Mouse (Mus musculus): Measurements from ENCODE around the gene Zbtb16. TPM values are rescaled to one million over a fixed set of nuclear protein-coding genes. Genes with fewer than 3 reads are reported as not detected.

The Zbtb16 gene
- polyA plus RNA-seq, 1 experiment from 2014 or later = 3.1 TPM

DNA sequence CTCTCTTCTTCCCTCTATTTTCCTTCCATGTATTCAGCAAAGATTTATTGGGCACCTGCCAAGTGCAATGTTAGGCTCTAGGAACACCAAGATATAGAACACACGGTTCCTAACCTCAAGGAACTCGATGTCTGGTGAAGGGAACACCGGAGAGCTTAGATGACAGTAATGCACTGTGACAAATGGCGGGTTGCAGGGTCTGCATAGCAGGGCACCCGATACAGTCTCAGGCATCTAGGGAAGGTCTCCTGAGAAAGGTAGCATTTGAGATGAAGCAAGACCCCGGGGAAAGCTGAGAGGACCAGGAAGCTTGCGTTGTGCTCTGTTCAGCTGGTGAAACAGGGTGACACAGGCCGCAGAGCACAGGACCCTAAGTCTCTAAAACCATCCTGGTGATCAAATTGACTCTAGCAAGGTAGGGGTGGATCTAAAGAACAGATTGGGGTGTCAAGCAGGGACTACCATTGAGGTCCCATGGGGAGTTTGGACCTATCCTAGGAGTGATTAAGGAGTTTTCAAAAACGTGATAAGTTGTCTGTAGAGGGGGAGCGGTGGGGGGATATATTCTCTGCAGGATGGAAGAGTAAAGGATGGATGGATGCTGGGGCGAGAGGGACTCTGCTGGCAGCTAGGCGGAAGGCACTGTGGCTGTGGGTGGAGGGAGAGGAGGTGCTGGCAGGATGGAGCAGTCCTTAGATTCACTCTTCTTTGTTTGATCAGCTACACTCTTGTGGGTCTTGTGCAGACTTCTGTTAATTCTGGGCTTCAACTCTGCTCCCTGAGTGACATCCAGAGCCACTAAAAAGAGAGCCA is 187.5 kb downstream of the Zbtb16 start:
- peak overlapping the region; percentile 57 for H3K4me3 ChIP-seq
- 45% methylated on average over 12 of the region's 12 CpGs for WGBS
- no peaks in the 10 kb centered on the region for H3K36me3 ChIP-seq
- DNase-seq (ENCODE audit: low spot score) = peak; percentile 68
- peaks cover 20% of the 10 kb centered on the region for H3K27me3 ChIP-seq (ENCODE audit: insufficient read depth, poor library complexity, severe bottlenecking)
- H3K27ac ChIP-seq = no peak overlapping the region
- H3K4me1 ChIP-seq = peaks cover 34% of the 10 kb centered on the region
- peaks cover 7% of the 10 kb centered on the region for H3K9me3 ChIP-seq

DNA sequence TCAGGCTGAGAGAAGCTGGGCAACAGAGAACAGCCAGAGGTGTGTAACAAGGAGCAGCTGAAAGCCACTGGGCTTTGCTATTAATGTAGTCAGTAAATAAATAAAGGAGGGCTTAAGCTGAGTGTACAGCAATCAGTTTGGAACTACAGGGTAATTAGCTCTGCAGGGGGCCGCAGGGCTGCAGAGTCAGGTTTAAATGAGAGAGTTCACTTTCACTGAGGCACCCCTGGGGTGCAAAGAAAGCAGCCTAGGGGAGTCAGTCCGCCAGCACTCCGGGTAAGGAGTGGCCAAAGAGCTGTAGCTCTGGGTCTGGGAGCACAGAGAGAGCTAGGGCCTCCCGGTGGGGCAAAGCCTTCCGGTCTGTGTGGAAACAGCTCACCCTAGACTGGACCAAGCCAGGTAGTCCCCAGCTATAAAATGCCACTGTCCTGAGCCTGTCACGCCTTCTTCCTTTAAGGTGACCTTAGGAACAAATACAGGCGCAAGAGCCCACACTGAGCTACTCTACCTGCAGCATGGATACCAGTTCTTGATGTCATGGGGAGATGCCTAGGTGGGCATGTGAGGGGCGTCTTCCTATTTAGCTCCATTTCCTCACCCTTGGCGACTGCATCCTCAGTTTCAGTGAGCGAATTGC is 188.3 kb downstream of the Zbtb16 start:
- H3K9me3 ChIP-seq = peaks cover 7% of the 10 kb centered on the region
- H3K27ac ChIP-seq = no peak overlapping the region
- 31% methylated on average over 10 of the region's 10 CpGs for WGBS
- no peak overlapping the region for H3K4me3 ChIP-seq
- no peaks in the 10 kb centered on the region for H3K36me3 ChIP-seq
- peaks cover 20% of the 10 kb centered on the region for H3K27me3 ChIP-seq (ENCODE audit: insufficient read depth, poor library complexity, severe bottlenecking)
- peak; percentile 73 for DNase-seq (ENCODE audit: low spot score)
- peaks cover 34% of the 10 kb centered on the region for H3K4me1 ChIP-seq

DNA sequence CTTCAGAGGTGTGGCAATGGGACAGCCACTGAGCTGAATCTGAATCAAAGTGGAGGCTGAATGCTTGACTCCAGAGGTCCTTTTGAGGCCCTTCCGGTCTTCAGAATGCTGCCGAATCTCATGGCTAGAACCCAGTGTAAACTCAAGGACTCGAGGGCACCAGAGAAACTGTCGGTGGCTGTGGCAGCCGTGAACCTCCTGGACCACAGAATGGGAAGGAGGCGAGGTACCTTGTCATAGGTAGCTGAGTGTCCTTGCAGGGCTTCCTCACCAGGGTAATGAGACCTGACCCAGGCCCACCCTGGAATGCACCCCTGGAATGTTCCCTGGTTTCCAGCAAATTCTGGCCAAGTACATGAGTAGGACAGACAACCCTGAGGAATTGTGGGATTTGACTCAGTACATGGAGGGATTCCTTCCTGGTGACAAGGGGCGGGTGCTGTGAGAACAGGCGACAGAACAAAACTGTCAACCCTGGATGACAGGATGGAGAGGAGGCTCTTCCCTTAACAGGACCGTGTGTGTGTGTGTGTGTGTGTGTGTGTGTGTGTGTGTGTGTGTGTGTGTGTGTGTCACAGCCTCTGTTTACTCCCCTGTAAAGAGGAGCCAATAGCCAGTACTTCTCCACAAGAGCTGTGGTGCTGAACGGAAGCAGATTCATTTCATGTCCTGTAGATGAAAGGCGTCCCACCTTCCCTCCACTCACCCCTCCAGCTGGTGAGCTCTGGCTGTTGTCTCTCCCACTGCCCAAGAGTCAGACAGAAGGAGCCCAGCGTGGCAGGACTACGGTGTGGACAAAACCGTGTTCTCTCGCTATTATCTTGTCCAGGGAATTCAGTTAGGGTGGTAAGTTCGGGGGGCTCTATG is 189.0 kb downstream of the Zbtb16 start:
- H3K4me3 ChIP-seq = no peak overlapping the region
- peaks cover 34% of the 10 kb centered on the region for H3K4me1 ChIP-seq
- no peak overlapping the region for H3K27ac ChIP-seq
- WGBS = 49% methylated on average over 16 of the region's 16 CpGs
- peaks cover 20% of the 10 kb centered on the region for H3K27me3 ChIP-seq (ENCODE audit: insufficient read depth, poor library complexity, severe bottlenecking)
- H3K36me3 ChIP-seq = no peaks in the 10 kb centered on the region
- H3K9me3 ChIP-seq = peaks cover 7% of the 10 kb centered on the region
- peak; percentile 74 for DNase-seq (ENCODE audit: low spot score)

DNA sequence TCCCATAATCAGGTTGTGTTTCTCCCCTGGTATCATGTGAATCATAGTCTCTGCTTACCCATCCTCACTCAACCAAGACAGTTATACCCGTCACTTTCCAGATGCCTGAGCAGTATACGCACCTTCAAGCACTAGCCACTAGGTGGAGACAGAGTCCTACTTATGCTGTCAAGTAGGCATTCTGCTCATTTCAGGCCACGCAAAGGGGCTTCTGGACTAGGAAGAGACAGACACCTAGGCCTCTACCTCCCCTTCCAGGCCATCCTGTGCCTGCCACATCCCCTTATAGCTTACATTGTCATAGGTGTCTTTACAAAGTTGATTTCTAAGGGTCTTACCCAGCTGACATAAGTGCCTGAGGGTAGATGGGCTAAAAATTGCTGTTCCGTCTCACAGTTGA is 189.8 kb downstream of the Zbtb16 start:
- H3K27me3 ChIP-seq (ENCODE audit: insufficient read depth, poor library complexity, severe bottlenecking) = peaks cover 20% of the 10 kb centered on the region
- H3K36me3 ChIP-seq = no peaks in the 10 kb centered on the region
- peaks cover 7% of the 10 kb centered on the region for H3K9me3 ChIP-seq
- WGBS = 22% methylated on average over 4 of the region's 4 CpGs
- H3K4me3 ChIP-seq = no peak overlapping the region
- H3K27ac ChIP-seq = no peak overlapping the region
- peaks cover 34% of the 10 kb centered on the region for H3K4me1 ChIP-seq
- peak; percentile 86 for DNase-seq (ENCODE audit: low spot score)

DNA sequence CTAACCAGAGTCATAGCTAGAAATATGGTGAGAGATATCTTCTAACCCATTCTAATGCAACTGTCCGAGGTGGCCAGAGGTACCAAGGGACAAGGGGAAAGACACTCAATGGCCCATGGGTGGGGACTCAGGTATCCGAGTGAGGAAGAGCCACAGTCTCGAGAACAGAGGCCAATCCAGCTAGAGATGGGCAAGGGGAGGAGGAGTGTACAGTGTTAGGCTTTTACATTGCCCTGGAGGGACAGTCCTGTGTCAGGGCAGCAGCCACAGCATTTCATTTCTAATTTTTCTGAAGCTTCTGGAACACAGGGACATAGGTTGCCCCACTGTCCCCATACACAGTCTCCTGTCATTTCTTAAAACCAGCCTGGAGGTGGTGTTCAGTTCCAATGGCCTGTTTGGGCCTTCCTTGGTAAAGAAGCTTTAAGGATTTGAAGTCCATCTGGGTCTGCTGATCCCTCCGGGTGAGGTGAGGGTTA is 190.3 kb downstream of the Zbtb16 start:
- peak; percentile 61 for DNase-seq (ENCODE audit: low spot score)
- Histone ChIP-seq H3K36me3 (no peaks in the 10 kb centered on the region), H3K9me3 (peaks cover 7% of the 10 kb centered on the region), H3K4me1 (peaks cover 34% of the 10 kb centered on the region), H3K27me3 (ENCODE audit: insufficient read depth, poor library complexity, severe bottlenecking) (peaks cover 20% of the 10 kb centered on the region), H3K4me3 (no peak overlapping the region), H3K27ac (no peak overlapping the region)
- WGBS = 60% methylated on average over 4 of the region's 4 CpGs

DNA sequence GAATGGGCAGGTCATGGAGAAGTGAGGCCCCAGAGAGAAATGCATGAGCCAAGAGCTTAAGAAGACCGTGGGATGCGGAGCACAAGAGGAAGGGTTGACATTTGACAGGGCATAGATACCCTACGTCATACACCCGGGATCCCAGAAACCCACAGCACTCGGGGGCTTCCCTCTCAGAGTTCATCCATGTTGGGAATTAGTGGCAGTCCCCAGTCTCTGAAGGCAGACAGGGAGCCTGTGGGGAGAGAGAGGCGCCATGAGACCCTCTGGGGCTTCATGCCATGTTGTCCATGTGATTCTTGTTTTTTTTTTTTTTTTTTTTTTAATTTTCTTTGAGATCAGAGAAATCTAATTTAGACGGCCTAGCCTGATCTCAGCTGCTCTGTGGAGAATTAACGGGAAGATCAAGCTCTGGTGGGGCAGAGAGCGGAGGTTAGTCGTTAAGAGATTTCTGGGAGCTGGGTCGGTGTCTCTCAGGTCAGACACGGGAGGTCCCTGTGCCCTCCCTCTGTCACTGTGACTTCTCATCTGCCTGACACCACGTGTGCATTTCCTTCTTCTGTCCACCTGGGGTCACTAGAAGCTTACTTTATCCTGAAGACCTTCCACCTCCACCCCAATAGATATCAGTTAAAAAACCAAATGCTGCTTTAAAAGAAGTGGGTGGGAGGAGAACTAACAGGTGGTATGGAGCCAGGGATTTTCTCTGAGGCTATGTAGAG is 190.9 kb downstream of the Zbtb16 start:
- DNase-seq (ENCODE audit: low spot score) = peak; percentile 67
- 46% methylated on average over 13 of the region's 13 CpGs for WGBS
- Histone ChIP-seq H3K9me3 (peaks cover 7% of the 10 kb centered on the region), H3K27me3 (ENCODE audit: insufficient read depth, poor library complexity, severe bottlenecking) (peaks cover 20% of the 10 kb centered on the region), H3K4me3 (no peak overlapping the region), H3K4me1 (peaks cover 32% of the 10 kb centered on the region), H3K36me3 (no peaks in the 10 kb centered on the region), H3K27ac (no peak overlapping the region)

DNA sequence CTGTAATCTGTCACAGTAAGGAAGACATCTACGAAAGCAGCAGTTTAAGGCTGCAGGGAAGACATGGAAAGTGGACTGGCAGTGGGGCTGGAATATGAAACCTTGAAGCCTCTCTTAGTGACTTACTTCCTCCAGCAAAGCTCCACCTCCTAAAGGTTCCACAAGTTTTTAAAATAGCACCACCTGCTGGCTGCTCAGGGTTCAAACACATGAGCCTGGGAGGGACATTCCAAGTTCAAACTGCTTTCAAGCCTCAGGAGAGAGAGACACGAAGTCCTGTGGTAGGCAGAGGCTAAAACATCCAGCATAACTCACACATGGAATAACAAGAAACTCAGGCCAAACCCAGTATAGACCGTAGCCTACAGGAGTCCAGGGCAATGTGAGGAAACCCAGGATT is 191.6 kb downstream of the Zbtb16 start:
- Histone ChIP-seq H3K4me3 (no peak overlapping the region), H3K27me3 (ENCODE audit: insufficient read depth, poor library complexity, severe bottlenecking) (peaks cover 20% of the 10 kb centered on the region), H3K4me1 (peaks cover 24% of the 10 kb centered on the region), H3K27ac (no peak overlapping the region), H3K9me3 (peaks cover 7% of the 10 kb centered on the region), H3K36me3 (no peaks in the 10 kb centered on the region)
- peak; percentile 65 for DNase-seq (ENCODE audit: low spot score)
- 74% methylated on average over 3 of the region's 3 CpGs for whole genome bisulfite sequencing

DNA sequence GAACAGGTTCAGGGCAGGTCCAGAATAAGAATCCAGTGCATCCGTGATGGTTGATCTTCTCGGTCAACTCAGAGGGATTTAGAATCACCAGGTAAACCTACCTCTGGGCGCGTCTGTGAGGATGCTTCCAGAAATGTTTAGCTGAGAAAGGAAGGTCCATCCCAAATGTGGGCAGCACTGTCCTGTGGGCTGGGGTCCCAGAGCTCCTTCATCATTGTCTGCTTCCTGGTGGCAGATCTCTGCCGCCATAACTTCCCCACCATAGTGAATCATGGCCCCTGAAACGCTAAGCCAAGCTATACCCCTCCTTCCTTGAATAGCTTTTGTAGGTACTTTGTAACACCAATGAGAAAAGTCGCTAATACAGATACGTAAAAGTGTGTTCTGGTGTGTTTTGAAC is 194.4 kb downstream of the Zbtb16 start:
- DNase-seq (ENCODE audit: low spot score) = peak; percentile 17
- Histone ChIP-seq H3K27me3 (ENCODE audit: insufficient read depth, poor library complexity, severe bottlenecking) (peaks cover 18% of the 10 kb centered on the region), H3K4me3 (no peak overlapping the region), H3K36me3 (no peaks in the 10 kb centered on the region), H3K9me3 (peaks cover 7% of the 10 kb centered on the region), H3K4me1 (no peaks in the 10 kb centered on the region), H3K27ac (no peak overlapping the region)
- WGBS = 84% methylated on average over 8 of the region's 8 CpGs

DNA sequence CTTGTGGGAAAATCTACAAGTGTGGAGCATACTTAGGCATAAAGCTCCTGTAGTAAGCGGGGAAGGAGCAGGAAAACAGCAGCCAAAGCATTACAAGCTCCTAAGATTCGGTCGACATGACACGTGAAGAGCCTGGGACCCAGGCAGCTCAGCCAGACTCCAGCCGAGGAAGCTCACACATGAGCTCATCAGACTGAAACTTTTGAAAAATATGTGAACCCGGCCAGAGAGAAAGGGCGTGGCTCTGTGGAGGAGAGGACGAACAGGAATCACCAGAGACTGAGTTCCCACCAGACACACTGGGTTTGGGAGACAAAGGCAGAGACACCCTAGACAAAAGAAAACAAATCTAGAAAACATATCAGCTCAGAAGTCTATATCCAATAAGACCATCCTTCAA is 195.1 kb downstream of the Zbtb16 start:
- H3K27me3 ChIP-seq (ENCODE audit: insufficient read depth, poor library complexity, severe bottlenecking) = peaks cover 24% of the 10 kb centered on the region
- H3K4me3 ChIP-seq = no peak overlapping the region
- peak; percentile 72 for DNase-seq (ENCODE audit: low spot score)
- H3K4me1 ChIP-seq = no peaks in the 10 kb centered on the region
- peaks cover 7% of the 10 kb centered on the region for H3K9me3 ChIP-seq
- H3K27ac ChIP-seq = no peak overlapping the region
- 73% methylated on average over 8 of the region's 8 CpGs for WGBS
- no peaks in the 10 kb centered on the region for H3K36me3 ChIP-seq

DNA sequence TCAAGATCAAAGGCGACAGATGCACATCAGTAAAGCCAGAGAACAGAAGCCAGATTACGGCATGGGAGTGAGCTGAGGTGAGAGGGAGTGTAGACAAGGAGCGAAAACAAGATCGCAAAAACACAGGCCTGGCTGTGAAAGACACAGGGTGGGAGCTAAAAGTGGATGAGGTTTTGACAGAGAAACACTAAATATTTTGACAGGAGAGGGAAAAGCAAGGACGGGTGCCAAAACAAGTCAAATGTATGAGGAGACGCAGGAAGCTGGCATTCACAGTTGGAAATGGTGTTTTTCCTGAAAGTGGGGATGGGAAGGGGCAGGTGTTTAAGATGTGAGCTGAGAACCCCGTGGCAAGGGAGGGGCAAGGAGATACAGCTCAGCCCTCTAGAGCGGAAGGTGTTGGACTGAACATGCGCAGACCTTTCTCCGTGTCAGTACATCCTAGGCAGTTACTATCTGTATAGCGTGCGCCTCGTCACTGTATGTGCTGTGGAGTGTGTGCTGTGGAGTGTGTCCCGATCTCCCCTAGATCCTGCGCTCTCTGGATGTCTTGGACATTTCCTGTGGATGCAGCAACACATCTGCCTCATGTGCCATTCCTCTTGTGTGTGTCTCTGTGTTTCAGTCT is 197.7 kb downstream of the Zbtb16 start:
- Histone ChIP-seq H3K36me3 (no peaks in the 10 kb centered on the region), H3K9me3 (no peaks in the 10 kb centered on the region), H3K4me3 (no peak overlapping the region), H3K27me3 (ENCODE audit: insufficient read depth, poor library complexity, severe bottlenecking) (peaks cover 30% of the 10 kb centered on the region), H3K4me1 (no peaks in the 10 kb centered on the region), H3K27ac (no peak overlapping the region)
- peak; percentile 55 for DNase-seq (ENCODE audit: low spot score)
- 62% methylated on average over 15 of the region's 15 CpGs for WGBS

DNA sequence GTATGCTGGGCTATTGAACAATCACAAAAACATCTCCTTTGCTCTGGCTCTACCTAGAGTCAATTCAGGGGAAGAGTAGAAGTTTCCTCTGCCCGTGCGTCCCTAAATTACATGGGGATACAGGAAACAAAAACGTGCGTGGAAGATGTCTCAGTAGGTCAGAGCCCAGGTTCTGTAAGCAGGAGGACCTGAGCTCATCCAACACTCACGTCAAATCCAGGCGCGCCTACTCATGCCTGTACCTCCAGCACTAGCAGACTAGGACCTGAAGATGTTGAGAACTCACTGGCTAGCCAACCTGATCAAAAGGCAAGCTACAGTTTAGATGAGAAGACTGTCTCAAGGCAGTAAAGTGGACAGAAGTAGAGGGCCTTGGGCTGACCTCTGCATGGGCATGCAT is 198.9 kb downstream of the Zbtb16 start:
- peak; percentile 47 for DNase-seq (ENCODE audit: low spot score)
- no peak overlapping the region for H3K27ac ChIP-seq
- 84% methylated on average over 7 of the region's 7 CpGs for WGBS
- H3K36me3 ChIP-seq = no peaks in the 10 kb centered on the region
- H3K4me1 ChIP-seq = no peaks in the 10 kb centered on the region
- peaks cover 30% of the 10 kb centered on the region for H3K27me3 ChIP-seq (ENCODE audit: insufficient read depth, poor library complexity, severe bottlenecking)
- no peaks in the 10 kb centered on the region for H3K9me3 ChIP-seq
- H3K4me3 ChIP-seq = no peak overlapping the region

All from heart, embryonic 10.5 days (tissue).